Mouse (Mus musculus): ENCODE data around the gene Itfg1.
A peak's percentile ranks its signal among the peaks of the same experiment; 100 is the strongest.

Itfg1 gene

DNA sequence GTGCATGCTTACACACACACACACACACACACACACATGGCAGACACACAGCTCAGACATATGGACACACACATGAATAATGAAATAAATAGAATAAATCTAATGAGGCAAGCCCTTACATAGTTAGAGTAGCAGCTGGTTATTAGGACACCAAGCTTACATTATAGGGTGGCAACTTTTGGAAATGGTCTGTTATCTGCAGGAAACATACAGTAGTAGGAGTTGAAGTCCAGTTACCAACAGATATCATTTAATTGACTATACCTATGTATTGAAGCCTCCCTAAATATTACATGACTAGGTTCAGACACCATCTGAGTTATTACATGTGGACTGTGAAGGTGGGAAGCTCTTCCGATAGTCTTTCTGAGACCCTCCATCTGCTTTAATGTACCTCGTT lies 95.7 kb downstream of the Itfg1 start:
- no peak for DNase-seq (ENCODE audit: low read depth, low spot score)

DNA sequence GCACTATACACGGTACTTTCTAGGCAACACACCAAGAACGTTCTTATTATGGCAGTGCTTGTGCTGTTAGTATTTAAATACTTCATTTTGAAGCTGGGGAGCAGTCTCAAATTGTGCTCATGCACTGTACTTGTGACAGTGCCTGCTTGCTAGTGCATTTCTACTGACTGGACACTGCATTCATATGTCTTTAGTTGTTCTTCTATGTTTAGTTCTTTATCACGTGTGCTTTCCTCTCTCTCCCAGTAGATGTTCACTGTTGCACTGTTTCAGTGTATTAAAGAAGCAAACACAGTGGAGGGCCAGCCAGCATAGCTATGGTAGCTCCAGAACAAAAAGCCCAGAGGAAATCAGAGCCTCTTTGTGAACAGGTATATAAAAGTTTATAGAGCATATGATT lies 110.2 kb downstream of the Itfg1 start:
- DNase-seq (ENCODE audit: low read depth, low spot score) = no peak

DNA sequence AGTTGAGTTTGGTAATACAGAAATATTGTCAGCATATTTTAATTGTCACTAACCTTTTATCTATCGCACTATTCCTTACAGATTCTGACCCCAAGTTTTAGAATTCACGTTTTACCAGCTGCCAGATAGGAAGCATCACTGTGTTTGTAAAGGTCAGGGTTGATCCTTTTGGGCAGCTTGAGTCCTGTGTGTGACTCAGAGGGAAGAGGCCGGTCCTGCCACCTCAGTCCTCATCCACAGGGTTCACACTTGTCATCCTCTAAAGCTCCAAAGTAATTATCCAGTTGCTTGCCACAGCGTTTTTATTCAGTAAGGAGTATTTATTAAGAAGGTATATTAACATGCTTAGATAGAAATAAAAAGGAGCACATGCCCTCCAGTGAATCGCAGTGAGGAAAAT lies 123.5 kb downstream of the Itfg1 start:
- no peak for DNase-seq (ENCODE audit: low read depth, low spot score)

DNA sequence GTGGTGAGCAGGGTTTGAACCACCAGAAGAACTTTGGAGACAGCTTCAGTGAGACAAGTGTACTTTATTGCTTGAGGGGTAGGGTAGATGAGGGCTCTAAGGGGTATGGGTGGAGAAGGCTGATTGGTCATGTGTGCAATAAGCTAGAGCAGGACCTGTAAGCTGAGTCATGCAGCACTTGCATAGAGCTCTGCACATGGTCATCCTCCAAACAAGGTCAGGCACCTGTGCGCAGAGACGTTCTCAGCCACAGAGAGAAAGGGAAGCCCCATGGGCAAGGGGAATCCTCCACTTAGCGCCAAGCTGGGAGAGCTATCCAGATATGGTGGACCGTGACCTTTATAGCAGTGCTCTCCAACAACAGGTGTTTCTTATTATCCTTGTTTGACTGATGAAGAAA lies 124.0 kb downstream of the Itfg1 start:
- DNase-seq (ENCODE audit: low read depth, low spot score) = no peak

DNA sequence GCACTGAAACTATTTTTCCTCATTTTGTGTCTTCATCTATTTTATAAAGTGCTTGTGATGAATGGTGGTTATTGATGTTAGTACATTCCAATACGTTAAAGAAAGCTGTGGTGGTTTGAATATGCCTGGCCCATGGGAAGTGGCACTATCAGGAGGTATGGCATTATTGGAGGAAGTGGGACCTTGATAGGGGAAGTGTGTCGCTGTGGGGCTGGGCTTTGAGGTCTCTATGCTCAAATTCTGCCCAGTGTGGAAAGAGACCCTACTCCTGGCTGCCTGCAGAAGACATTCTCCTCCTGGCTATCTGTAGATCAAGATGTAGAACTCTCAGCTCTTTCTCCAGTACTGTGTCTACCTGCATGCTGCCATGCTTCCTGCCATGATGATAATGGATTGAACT lies 133.7 kb downstream of the Itfg1 start:
- no peak for DNase-seq (ENCODE audit: low read depth, low spot score)

DNA sequence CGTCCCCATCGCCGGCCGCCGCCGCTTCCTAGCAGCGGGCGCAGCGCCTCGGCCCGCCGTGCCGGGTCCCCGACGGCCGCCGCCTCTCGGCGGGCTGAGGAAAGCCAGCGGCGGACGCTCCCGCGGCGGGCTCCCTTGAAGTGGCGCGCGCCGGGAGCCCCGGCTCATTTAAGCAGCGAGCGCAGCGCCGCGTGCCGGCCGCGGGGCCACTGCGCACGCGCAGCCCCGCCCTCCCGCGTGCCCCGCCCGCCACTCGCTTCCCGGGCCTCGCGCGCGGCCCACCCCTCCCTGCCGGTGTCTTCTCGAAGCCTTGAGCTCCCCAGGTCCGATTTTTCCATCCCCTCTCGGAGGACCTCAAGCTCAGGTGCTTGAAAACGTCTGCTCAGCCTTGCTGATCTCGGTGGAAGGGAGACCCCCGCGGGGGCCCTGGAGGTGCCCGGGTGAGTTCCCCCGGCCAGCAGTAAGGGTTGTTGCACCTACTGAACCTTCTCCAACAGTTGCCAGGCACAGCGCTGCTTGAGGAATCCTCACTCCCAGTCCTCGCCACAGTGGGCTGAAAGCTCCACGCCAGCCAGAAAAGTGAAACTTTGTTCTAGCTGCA lies 139.9 kb downstream of the Itfg1 start, which contains the start of gene Neto2:
Neto2 (minus strand) TSS at position 174 of the 601 bp plus-strand sequence.
- no peak for DNase-seq (ENCODE audit: low read depth, low spot score)

DNA sequence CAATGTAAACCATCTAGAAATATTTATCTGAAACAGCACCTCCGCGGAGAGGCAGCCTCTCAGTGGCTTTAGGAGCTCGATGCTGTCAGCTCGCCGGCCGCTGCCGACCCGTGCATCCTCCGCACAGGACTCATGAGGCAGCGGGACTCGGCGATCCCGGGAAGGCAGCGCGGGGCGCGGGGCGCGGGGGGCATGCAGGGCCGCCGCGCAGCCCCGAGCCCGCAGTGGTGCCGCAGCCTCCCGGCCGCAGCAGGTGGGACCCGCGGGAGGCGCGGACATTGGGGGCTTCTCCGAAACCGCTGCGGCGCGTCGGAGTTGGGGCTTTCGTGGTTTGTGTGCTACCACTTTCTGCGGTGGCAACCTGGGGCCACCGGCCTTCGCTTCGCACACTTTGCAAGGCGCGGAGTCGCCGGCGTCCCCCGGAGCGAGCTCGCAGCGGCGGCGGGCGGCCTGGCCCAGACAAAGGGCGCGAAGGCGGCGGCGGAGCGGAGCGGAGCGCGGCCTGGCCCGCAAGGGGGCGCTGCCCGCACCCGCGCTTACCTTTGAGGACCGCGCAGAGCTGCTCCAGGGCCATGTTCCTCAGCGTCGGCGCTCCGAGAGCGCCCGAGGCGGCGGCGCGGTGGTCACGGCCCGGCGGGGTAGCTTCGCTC lies 140.5 kb downstream of the Itfg1 start:
- no peak for DNase-seq (ENCODE audit: low read depth, low spot score)

DNA sequence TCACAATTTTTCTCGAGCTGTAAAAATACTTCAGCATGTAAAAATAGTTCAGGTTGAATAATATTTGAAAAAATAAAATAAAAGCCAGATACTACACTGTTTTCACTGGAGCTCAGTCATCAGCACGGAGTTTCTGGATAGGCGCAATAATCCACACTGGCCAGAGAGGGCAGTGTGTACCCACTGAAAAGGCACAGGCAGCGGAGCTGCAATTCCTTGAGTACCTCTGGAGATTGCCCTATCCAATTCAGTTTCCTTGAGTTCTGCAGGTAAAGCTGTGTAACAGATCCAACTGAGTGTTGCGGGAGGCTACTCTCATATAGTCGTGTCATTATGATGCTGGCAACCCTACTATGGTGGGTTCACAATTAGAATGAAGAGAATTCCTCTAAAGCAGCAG lies 141.7 kb downstream of the Itfg1 start:
- DNase-seq (ENCODE audit: low read depth, low spot score) = peak; percentile 82

Measured in 3T3-L1 (cell line).